Mouse (Mus musculus): ENCODE measurements at regions not wholly inside any gene's neighbourhood (a gene's known extent, or its start where the extent isn't known, plus 50 kb on each side); places are given as distances from the start of the nearest gene placed in this dataset.
"Not testable (repeated sequence)": the region's sequence is repeated elsewhere in the genome, so short reads cannot be mapped to it uniquely, and the experiment has no call there.

GRCm38 (mm10) chr10:14333344-14333743 is 212.1 kb downstream of the Adgrg6 start:
- Histone ChIP-seq H3K27ac (replicated peaks; ENCODE audit: low read depth, low read length) (no peak overlapping the region), H3K4me3 (ENCODE audit: insufficient read depth, low read depth, low read length) (no peak overlapping the region)

DNA sequence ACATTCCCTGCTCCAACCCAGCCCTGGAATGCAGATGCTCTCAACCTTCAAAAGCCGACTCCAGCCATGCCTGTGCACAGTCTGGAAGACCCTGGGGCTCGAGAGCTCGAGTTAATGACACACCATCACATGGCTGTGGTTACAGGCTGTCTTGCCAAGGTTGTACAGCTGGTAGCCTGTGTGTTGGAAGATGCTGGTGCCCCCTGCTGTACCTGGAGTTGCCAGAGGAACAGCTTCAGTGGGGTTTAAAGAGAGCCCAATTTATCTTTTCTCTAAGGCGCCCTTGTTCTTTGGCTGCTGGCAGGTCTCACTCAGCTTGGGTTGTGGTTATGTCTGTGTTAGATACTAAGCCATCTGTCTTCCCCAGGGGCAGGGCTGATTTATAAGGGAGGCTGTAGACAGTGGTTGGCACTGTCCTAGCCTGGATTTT is 212.8 kb downstream of the Adgrg6 start:
- H3K4me3 ChIP-seq (ENCODE audit: insufficient read depth, low read depth, low read length): no peak overlapping the region
- no peaks in the 10 kb centered on the region for H3K4me1 ChIP-seq (ENCODE audit: control insufficient read depth, insufficient read depth, insufficient read length, low read length)
- H3K27ac ChIP-seq (replicated peaks; ENCODE audit: low read depth, low read length): no peak overlapping the region

More at GRCm38 (mm10) chr10:14333344-14333743, 212.1 kb downstream of the Adgrg6 start:
- no peaks in the 10 kb centered on the region for H3K4me1 ChIP-seq (ENCODE audit: control insufficient read depth, insufficient read depth, insufficient read length, low read length)

DNA sequence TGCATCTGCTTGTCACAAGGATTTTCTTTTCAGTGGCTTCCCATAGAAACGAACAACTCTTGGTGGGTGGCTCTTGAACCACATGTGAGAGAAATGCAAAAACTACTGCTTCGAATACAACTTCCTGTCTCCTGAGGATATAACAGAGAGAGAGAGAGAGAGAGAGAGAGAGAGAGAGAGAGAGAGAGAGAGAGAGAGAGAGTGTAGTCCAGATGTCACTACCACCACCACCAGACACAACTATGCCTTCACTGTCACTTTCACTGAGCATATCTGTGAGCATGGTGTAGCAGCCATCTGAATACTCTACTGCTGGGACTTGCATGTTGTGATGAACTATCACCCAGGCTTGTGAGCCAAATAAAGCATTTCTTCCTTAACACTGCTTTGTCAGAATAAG is 216.6 kb downstream of the Adgrg6 start:
- Histone ChIP-seq H3K4me1 (ENCODE audit: control insufficient read depth, insufficient read depth, insufficient read length, low read length) (no peaks in the 10 kb centered on the region), H3K27ac (replicated peaks; ENCODE audit: low read depth, low read length) (no peak overlapping the region), H3K4me3 (ENCODE audit: insufficient read depth, low read depth, low read length) (no peak overlapping the region)

DNA sequence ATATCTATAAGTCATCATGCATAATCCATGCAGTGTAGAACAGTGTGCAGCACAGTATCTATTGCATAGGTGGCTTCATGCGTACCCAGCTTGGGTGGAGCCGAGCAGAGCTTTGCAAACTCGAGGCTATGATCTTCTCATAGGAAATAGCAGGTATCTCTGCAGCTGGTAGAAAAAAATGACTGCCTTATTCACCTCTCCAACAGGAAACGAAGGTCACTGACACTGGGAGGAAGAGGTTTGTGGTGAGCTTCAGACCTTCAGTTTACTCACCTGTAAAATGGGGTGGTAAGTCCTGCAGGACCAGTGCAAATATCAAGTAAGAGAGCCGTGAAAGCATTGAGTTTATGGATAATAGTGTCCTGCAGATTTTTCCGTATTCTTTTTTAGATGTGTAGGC is 219.2 kb downstream of the Adgrg6 start:
- Histone ChIP-seq H3K27ac (replicated peaks; ENCODE audit: low read depth, low read length) (no peak overlapping the region), H3K4me3 (ENCODE audit: insufficient read depth, low read depth, low read length) (no peak overlapping the region), H3K4me1 (ENCODE audit: control insufficient read depth, insufficient read depth, insufficient read length, low read length) (no peaks in the 10 kb centered on the region)

GRCm38 (mm10) chr10:14321503-14321902 is 224.0 kb downstream of the Adgrg6 start:
- no peak overlapping the region for H3K4me3 ChIP-seq (ENCODE audit: insufficient read depth, low read depth, low read length)
- H3K27ac ChIP-seq (replicated peaks; ENCODE audit: low read depth, low read length): no peak overlapping the region
- no peaks in the 10 kb centered on the region for H3K4me1 ChIP-seq (ENCODE audit: control insufficient read depth, insufficient read depth, insufficient read length, low read length)

- Histone ChIP-seq H3K4me3 (ENCODE audit: insufficient read depth, low read depth, low read length) (no peak overlapping the region), H3K27ac (replicated peaks; ENCODE audit: low read depth, low read length) (no peak overlapping the region), H3K4me1 (ENCODE audit: control insufficient read depth, insufficient read depth, insufficient read length, low read length) (no peaks in the 10 kb centered on the region)
Observed at GRCm38 (mm10) chr10:14315232-14315631, 230.2 kb downstream of the Adgrg6 start.

GRCm38 (mm10) chr10:14314607-14315006 is 230.9 kb downstream of the Adgrg6 start:
- H3K27ac ChIP-seq (replicated peaks; ENCODE audit: low read depth, low read length): no peak overlapping the region
- H3K4me1 ChIP-seq (ENCODE audit: control insufficient read depth, insufficient read depth, insufficient read length, low read length): no peaks in the 10 kb centered on the region
- no peak overlapping the region for H3K4me3 ChIP-seq (ENCODE audit: insufficient read depth, low read depth, low read length)

GRCm38 (mm10) chr10:14314004-14314581 is 231.4 kb downstream of the Adgrg6 start:
- Histone ChIP-seq H3K27ac (replicated peaks; ENCODE audit: low read depth, low read length) (no peak overlapping the region), H3K4me1 (ENCODE audit: control insufficient read depth, insufficient read depth, insufficient read length, low read length) (no peaks in the 10 kb centered on the region), H3K4me3 (ENCODE audit: insufficient read depth, low read depth, low read length) (no peak overlapping the region)

DNA sequence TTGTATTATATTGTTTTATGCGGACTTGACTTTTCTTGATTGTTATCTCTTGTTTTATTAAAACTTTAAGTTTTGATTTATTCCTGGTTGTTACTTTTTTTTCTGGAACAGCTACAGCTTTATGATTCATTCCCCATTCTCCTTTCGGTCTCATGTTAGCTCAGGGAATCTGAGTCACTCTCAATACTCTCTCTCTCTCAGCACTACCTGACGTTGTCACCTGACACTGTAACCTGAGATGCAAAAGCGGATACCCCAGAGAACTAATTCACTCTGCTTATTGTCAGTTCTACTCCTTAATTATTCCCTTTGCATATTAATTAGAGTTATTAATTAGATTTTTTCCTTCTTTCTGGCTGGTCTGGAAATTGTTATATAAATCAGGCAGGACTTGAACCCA is 232.5 kb downstream of the Adgrg6 start:
- H3K27ac ChIP-seq (replicated peaks; ENCODE audit: low read depth, low read length): no peak overlapping the region
- no peaks in the 10 kb centered on the region for H3K4me1 ChIP-seq (ENCODE audit: control insufficient read depth, insufficient read depth, insufficient read length, low read length)

GRCm38 (mm10) chr10:14311962-14312361 is 233.5 kb downstream of the Adgrg6 start:
- H3K4me3 ChIP-seq (ENCODE audit: insufficient read depth, low read depth, low read length): no peak overlapping the region
- no peaks in the 10 kb centered on the region for H3K4me1 ChIP-seq (ENCODE audit: control insufficient read depth, insufficient read depth, insufficient read length, low read length)
- H3K27ac ChIP-seq (replicated peaks; ENCODE audit: low read depth, low read length): no peak overlapping the region

More for the DNA sequence above, 232.5 kb downstream of the Adgrg6 start:
- no peak overlapping the region for H3K4me3 ChIP-seq (ENCODE audit: insufficient read depth, low read depth, low read length)

- H3K4me1 ChIP-seq (ENCODE audit: control insufficient read depth, insufficient read depth, insufficient read length, low read length): no peaks in the 10 kb centered on the region
- H3K27ac ChIP-seq (replicated peaks; ENCODE audit: low read depth, low read length): no peak overlapping the region
- H3K4me3 ChIP-seq (ENCODE audit: insufficient read depth, low read depth, low read length): no peak overlapping the region
Observed at GRCm38 (mm10) chr10:14306811-14307210, 238.6 kb downstream of the Adgrg6 start.

DNA sequence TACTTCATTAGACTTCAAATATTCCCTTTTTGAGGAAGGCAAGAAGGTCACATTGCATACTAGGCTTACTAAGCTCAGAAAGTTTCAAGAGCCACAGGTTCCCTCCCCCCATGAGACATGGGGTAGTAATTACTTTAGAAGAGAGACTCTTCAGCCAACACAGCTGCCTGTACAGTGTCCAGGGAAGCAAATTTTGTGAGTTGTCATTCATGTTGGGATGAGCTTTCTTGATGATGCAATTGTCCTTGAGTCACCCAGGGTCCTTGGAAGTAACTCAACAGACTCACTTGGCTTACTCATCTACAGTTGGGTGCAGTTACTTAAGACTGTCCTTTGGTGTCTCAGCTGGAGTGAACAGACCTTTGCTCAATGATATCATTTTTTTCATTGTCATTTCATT is 242.0 kb downstream of the Adgrg6 start:
- H3K4me3 ChIP-seq (ENCODE audit: insufficient read depth, low read depth, low read length): no peak overlapping the region
- H3K27ac ChIP-seq (replicated peaks; ENCODE audit: low read depth, low read length): no peak overlapping the region
- H3K4me1 ChIP-seq (ENCODE audit: control insufficient read depth, insufficient read depth, insufficient read length, low read length): no peaks in the 10 kb centered on the region

DNA sequence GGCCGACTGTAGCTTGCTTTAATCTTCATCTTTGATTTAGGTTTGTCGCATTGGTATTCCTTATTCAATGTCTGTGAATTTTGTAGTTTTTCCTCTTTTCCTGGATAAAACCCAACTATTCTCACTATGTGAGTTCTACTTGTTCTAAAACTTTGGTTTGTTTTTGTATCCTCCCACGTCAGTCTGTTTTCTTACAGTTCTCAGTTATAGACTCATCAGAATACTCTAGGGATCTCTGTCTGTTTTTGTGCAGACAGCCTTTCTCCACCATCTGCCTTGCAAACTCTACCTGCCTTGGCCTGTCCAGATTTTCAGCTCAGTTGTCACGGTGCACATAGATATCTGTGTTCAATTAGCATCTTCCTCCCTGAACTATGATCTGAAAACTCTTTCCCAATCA is 249.3 kb downstream of the Adgrg6 start:
- Histone ChIP-seq H3K27ac (replicated peaks; ENCODE audit: low read depth, low read length) (no peak overlapping the region), H3K4me1 (ENCODE audit: control insufficient read depth, insufficient read depth, insufficient read length, low read length) (no peaks in the 10 kb centered on the region), H3K4me3 (ENCODE audit: insufficient read depth, low read depth, low read length) (no peak overlapping the region)

DNA sequence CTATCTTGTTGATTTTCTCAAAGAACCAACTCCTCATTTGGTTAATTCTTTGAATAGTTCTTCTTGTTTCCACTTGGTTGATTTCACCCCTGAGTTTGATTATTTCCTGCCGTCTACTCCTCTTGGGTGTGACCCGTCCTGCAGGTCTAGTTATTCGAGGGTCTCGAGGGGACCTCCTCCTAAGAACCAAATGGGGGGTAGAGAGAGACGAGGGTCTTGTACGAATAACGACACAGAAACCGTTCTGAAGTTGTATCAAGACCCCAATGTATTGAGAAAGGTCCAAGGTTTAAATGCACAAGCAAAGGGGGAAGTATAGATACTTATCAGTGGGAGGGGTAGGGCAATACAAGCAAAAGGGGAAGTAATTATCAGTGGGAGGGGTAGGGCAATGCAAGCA is 252.8 kb downstream of the Adgrg6 start:
- H3K27ac ChIP-seq (replicated peaks; ENCODE audit: low read depth, low read length); H3K4me1 ChIP-seq (ENCODE audit: control insufficient read depth, insufficient read depth, insufficient read length, low read length); H3K4me3 ChIP-seq (ENCODE audit: insufficient read depth, low read depth, low read length): not testable (repeated sequence)

DNA sequence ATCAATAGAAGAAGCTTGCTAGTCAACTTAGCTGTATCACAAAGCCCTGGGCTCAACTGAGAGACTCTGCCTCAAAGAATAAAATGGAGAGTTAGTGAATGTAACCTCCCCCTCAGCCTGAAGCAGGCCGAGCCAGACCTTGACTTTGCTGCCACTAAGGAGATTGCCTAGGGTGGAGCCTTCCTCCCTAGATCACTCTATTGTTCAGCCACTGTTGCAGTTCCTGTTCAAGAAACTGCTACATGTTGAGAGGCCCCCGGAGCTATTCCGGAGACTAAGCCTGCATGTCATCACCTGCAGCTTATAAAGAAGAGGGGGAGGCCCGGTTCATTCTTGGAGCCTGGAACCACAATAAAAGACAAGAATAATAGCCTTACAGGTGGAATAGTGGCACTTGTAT is 257.9 kb downstream of the Adgrg6 start:
- Histone ChIP-seq H3K4me1 (ENCODE audit: control insufficient read depth, insufficient read depth, insufficient read length, low read length) (no peaks in the 10 kb centered on the region), H3K27ac (replicated peaks; ENCODE audit: low read depth, low read length) (no peak overlapping the region), H3K4me3 (ENCODE audit: insufficient read depth, low read depth, low read length) (no peak overlapping the region)

- no peak overlapping the region for H3K4me3 ChIP-seq (ENCODE audit: insufficient read depth, low read depth, low read length)
- no peaks in the 10 kb centered on the region for H3K4me1 ChIP-seq (ENCODE audit: control insufficient read depth, insufficient read depth, insufficient read length, low read length)
- no peak overlapping the region for H3K27ac ChIP-seq (replicated peaks; ENCODE audit: low read depth, low read length)
Observed at GRCm38 (mm10) chr10:14276631-14277030, 268.8 kb downstream of the Adgrg6 start.

DNA sequence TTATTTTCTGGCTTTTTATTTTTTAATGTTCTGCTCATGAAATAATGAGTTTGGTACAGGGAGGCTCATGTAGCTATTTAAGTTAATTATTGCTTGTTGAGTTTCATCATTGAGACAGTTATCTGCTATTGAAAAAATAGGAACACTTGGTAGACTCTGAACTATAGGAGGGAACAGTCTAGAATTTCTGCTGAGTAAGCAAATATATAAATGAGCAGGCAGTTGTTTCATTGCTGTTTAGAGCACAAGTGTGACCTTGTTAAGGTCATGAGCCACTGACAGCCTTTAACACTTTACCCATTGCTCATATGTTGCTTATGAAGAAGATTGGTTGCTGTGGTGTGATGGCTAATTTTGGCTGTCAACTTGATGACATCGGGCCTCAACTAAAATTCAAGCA is 270.0 kb downstream of the Adgrg6 start:
- no peaks in the 10 kb centered on the region for H3K4me1 ChIP-seq (ENCODE audit: control insufficient read depth, insufficient read depth, insufficient read length, low read length)
- H3K27ac ChIP-seq (replicated peaks; ENCODE audit: low read depth, low read length): no peak overlapping the region
- H3K4me3 ChIP-seq (ENCODE audit: insufficient read depth, low read depth, low read length): no peak overlapping the region

Measured in brown adipose tissue, adult 24 weeks (tissue).